Mouse (Mus musculus) hindbrain, embryonic 14.5 days (tissue): ENCODE results near the gene Adk. TPM values are rescaled to one million over a fixed set of nuclear protein-coding genes. Genes with fewer than 3 reads are reported as not detected.
A peak's percentile ranks its signal among the peaks of the same experiment; 100 is the strongest.

Experiments
- ATAC-seq: fragments of 200-750 bp; cut with Nextera tagmentation; 2 replicates; pipeline ENCODE4 v1.8.0; 2017; ENCODE audit warnings: moderate number of reproducible peaks, mild to moderate bottlenecking, moderate TSS enrichment, moderate library complexity; ENCODE audit not compliant: low FRiP score
- DNase-seq: peaks from one replicate; pipeline ENCODE4 v3.0.0-alpha.2; 2015; ENCODE audit warnings: low spot score
- H3K27ac ChIP-seq: fragments of 300-500 bp; sonication (generic); 2 replicates; pipeline ENCODE4 v1.5.1; 2014; ENCODE audit warnings: mild to moderate bottlenecking, moderate library complexity
- H3K27me3 ChIP-seq: fragments of 300-500 bp; sonication (generic); 2 replicates; pipeline ENCODE4 v1.6.1; 2014; ENCODE audit warnings: mild to moderate bottlenecking, low read length, mixed read lengths; ENCODE audit not compliant: control insufficient read depth, insufficient read depth
- H3K36me3 ChIP-seq: fragments of 300-500 bp; sonication (generic); replicated peaks from 2 replicates; pipeline ENCODE4 v1.6.1; 2014; ENCODE audit not compliant: control insufficient read depth, insufficient read depth
- H3K4me1 ChIP-seq: fragments of 300-500 bp; sonication (generic); replicated peaks from 2 replicates; pipeline ENCODE4 v1.6.1; 2014; ENCODE audit warnings: antibody characterized with exemption, low read length, mixed read lengths; ENCODE audit not compliant: control insufficient read depth, insufficient read depth
- H3K4me2 ChIP-seq: fragments of 300-500 bp; sonication (generic); replicated peaks from 2 replicates; pipeline ENCODE4 v1.6.1; 2014; ENCODE audit warnings: mild to moderate bottlenecking, moderate library complexity
- H3K4me3 ChIP-seq: fragments of 300-500 bp; sonication (generic); replicated peaks from 2 replicates; pipeline ENCODE4 v1.5.1; 2014; ENCODE audit warnings: mild to moderate bottlenecking, low read length
- H3K9ac ChIP-seq: fragments of 300-500 bp; sonication (generic); 2 replicates; pipeline ENCODE4 v1.6.1; 2014
- H3K9me3 ChIP-seq: fragments of 300-500 bp; sonication (generic); 2 replicates; pipeline ENCODE4 v1.6.1; 2016; ENCODE audit warnings: low read length; ENCODE audit not compliant: control insufficient read depth
- WGBS: fragments of 180-500 bp; shearing (Covaris S2); extraction: QIAGEN DNeasy Blood & Tissue Kit; methylation state at CpG from one replicate; pipeline ENCODE4 v1.1.7; 2014; 5-methylcytosine and 5-hydroxymethylcytosine counted together
- polyA plus RNA-seq: library from polyadenylated mRNA; unstranded; fragments of >200 nt; fragmentation: Nextera tagmentation; extraction: Ambion mirVana; gene quantifications from 2 replicates; pipeline ENCODE4 v1.2.1, GENCODE M21; 2014

Adk gene
- polyA plus RNA-seq, 1 experiment from 2014 or later: 40.2 TPM

DNA sequence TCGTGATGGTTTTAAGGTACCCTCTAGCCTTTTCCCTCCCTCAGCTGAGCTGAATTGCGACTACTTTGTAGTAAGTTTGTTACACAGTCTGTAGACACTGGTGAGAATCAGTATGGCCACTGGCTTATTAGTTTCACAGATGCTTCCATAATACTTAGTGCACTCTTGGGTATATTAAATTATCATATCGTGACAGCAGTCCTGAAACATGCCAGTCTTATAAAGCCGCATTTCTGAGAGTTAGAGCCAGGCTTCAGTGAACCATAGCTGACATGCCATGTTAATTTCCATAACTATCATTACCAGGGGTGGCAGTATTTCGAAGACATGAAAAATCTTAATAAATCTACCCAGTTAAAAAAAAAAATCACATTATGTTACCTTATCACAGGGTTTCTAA is 199.0 kb downstream of the Adk start:
- no peak overlapping the region for H3K4me2 ChIP-seq
- peak; percentile 58 for DNase-seq
- peaks cover 30% of the 10 kb centered on the region for H3K4me1 ChIP-seq

DNA sequence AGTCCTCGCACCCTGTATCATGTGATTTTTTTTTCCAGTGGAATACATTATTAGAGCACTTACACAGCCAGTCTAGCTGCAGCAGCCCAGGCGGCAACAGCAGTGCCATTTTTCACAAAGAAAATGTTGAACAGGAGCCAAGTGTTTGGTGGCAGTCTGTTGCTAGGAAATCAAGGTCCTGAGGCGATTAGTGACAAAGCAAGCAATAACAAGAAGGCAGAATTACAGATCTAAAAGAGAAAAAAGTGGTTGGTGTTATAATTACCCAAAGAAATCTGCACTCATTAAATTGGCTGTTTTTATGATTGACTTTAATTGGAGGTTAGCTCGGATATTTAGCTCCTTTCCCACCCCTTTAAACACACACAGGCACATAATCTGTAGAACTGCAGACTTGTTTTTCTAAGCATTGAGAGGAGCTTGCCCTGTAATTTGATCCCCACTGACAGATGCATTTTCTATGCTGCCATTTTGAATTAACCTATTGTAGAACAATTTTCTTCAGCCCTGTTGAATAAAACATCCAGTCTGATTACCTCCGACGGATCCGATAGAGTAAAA is 200.0 kb downstream of the Adk start:
- peak; percentile 93 for DNase-seq
- no peaks in the 10 kb centered on the region for H3K9me3 ChIP-seq
- no peaks in the 10 kb centered on the region for H3K27me3 ChIP-seq
- no peak overlapping the region; the same call in 1 of the 2 replicates for H3K4me3 ChIP-seq
- peaks cover 30% of the 10 kb centered on the region for H3K4me1 ChIP-seq
- peak; percentile 88 for ATAC-seq
- 4% methylated on average over 7 of the region's 7 CpGs for WGBS
- peak overlapping the region; percentile 53 for H3K9ac ChIP-seq
- peak overlapping the region; percentile 93 for H3K27ac ChIP-seq
- H3K4me2 ChIP-seq: peak overlapping the region; percentile 48
- H3K36me3 ChIP-seq: no peaks in the 10 kb centered on the region

More for the DNA sequence above, 199.0 kb downstream of the Adk start:
- Histone ChIP-seq H3K27me3 (no peaks in the 10 kb centered on the region), H3K4me3 (no peak overlapping the region), H3K36me3 (no peaks in the 10 kb centered on the region), H3K27ac (peak overlapping the region; percentile 93), H3K9ac (no peak overlapping the region), H3K9me3 (no peaks in the 10 kb centered on the region)
- no peak; the same call in 1 of the 2 replicates for ATAC-seq
- WGBS: 23% methylated on average over 5 of the region's 5 CpGs

DNA sequence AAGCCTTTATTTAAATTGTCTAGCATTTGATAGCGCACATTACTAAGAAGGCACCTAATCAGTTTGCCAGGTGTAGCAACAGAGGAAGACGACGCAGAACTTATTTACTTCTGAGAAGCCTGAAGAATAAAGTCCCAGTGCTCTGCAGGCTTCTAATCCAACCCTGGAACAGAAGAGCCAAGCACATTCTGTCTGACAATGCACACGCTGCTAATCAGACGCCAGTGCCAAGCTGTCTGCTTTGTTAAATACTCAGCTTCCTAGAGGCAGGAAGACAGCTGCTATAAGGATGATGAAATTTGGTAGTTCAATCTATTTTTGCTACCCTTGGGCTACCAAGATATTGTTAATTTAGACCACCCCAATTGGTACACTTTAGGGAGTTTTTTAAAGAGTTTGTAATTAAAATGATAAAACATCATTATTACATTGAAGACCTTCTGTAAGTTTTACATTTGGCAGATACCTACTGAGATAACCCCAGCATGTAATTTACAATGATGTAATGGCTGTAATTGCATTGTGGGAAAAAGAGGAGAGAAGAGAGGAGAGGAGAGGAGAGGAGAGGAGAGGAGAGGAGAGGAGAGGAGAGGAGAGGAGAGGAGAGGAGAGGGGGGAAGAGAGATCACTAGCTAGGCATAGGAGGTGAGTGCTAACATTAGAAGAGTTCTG is 201.1 kb downstream of the Adk start:
- Histone ChIP-seq H3K27ac (peak overlapping the region; percentile 84), H3K36me3 (no peaks in the 10 kb centered on the region), H3K9ac (0 out of 2 replicates have a peak overlapping the region, but pooled peaks have one; percentile 24), H3K4me3 (no peak overlapping the region), H3K4me2 (peak overlapping the region; percentile 25), H3K9me3 (no peaks in the 10 kb centered on the region), H3K27me3 (no peaks in the 10 kb centered on the region), H3K4me1 (peaks cover 30% of the 10 kb centered on the region)
- WGBS: 13% methylated on average over 5 of the region's 5 CpGs
- ATAC-seq: peak; percentile 78
- DNase-seq: peak; percentile 76

DNA sequence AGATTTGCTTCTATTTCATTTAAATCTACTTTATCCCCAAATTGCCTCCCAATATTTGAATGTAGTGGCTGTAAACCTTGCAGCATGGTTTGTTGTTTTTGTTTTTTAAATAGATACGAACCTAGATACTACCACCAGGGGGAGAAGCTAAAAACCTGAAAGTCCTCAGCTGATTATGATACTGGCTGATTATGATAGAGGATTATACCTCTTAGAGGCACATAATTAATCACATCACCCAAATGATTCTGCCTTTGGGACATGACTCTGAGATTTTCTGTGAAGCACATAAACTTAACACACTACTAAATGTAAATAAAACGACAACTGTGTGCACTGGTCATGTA is 201.6 kb downstream of the Adk start:
- H3K4me3 ChIP-seq: no peak overlapping the region
- DNase-seq (peak; percentile 68), ATAC-seq (no peak)
- peaks cover 30% of the 10 kb centered on the region for H3K4me1 ChIP-seq
- H3K36me3 ChIP-seq: no peaks in the 10 kb centered on the region
- H3K9me3 ChIP-seq: no peaks in the 10 kb centered on the region
- H3K27ac ChIP-seq: peak overlapping the region; percentile 84
- peak overlapping the region; percentile 13; the same call in 1 of the 2 replicates for H3K4me2 ChIP-seq
- H3K27me3 ChIP-seq: no peaks in the 10 kb centered on the region
- no peak overlapping the region for H3K9ac ChIP-seq
- WGBS: 34% methylated on average over 2 of the region's 2 CpGs

DNA sequence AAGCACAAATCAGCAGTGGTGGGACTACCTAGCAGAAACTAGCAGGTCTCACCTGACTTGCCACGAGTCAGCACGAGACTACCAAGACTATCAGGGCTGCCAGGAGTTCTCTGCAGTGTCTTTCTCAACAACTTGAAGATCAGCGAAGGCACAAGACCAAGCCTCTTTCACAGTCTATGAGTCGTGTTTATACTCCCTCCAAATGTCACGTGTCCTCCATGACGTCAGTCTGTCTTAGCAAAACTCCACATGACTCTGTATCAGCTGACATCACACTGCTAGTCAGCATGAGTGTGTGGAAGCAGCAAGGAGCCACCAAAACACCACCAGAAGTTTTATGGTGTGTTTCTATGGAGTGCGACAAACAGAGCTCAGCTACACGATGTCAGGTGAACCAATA is 215.9 kb downstream of the Adk start:
- H3K4me1 ChIP-seq: no peaks in the 10 kb centered on the region; the same call in 1 of the 2 replicates
- H3K4me2 ChIP-seq: no peak overlapping the region
- H3K36me3 ChIP-seq: no peaks in the 10 kb centered on the region
- no peaks in the 10 kb centered on the region for H3K27me3 ChIP-seq
- ATAC-seq (no peak), DNase-seq (no peak)
- 90% methylated on average over 8 of the region's 8 CpGs for WGBS
- H3K4me3 ChIP-seq: no peak overlapping the region
- H3K27ac ChIP-seq: no peak overlapping the region
- no peak overlapping the region for H3K9ac ChIP-seq
- no peaks in the 10 kb centered on the region for H3K9me3 ChIP-seq

GRCm38 (mm10) chr14:21271472-21271871 is 219.1 kb downstream of the Adk start:
- DNase-seq: no peak
- WGBS: 62% methylated on average over 4 of the region's 4 CpGs
- Histone ChIP-seq H3K4me3 (no peak overlapping the region), H3K4me2 (no peak overlapping the region), H3K9ac (no peak overlapping the region), H3K27ac (no peak overlapping the region), H3K36me3 (no peaks in the 10 kb centered on the region), H3K4me1 (no peaks in the 10 kb centered on the region; the same call in 1 of the 2 replicates), H3K27me3 (no peaks in the 10 kb centered on the region), H3K9me3 (no peaks in the 10 kb centered on the region)
- no peak for ATAC-seq

- no peak overlapping the region for H3K4me3 ChIP-seq
- 89% methylated on average over 1 of the region's 1 CpGs for WGBS
- no peaks in the 10 kb centered on the region for H3K9me3 ChIP-seq
- H3K36me3 ChIP-seq: no peaks in the 10 kb centered on the region
- ATAC-seq: no peak
- no peak overlapping the region for H3K27ac ChIP-seq
- H3K9ac ChIP-seq: no peak overlapping the region
- no peak overlapping the region for H3K4me2 ChIP-seq
- no peaks in the 10 kb centered on the region for H3K27me3 ChIP-seq
- DNase-seq: no peak
- no peaks in the 10 kb centered on the region; the same call in 1 of the 2 replicates for H3K4me1 ChIP-seq
Observed at GRCm38 (mm10) chr14:21275786-21276185, 223.4 kb downstream of the Adk start.

DNA sequence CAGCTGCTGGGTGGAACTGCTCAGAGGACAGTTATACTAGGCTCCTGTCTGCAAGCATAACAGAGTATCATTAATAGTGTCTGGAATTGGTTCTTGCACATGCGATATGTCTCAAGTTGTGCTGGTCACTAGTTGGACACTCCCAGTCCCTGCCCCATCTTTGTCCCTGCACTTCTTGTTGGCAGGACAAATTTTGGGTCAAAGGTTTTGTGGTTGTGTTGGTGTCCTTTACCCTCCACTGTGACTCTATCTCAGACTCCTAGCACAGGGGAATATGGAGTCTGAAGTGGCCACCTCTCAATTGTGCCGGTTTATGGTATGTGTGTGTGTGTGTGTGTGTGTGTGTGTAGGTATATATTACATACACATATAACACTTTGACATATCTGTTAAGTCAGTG is 225.9 kb downstream of the Adk start:
- Histone ChIP-seq H3K27ac (no peak overlapping the region), H3K36me3 (no peaks in the 10 kb centered on the region), H3K9ac (no peak overlapping the region), H3K9me3 (no peaks in the 10 kb centered on the region), H3K4me1 (0 out of 2 replicates have a peak, but pooled peaks cover 2% of the 10 kb centered on the region), H3K4me3 (no peak overlapping the region), H3K27me3 (no peaks in the 10 kb centered on the region), H3K4me2 (no peak overlapping the region)
- ATAC-seq (no peak), DNase-seq (no peak)
- WGBS: 94% methylated on average over 2 of the region's 2 CpGs

- Histone ChIP-seq H3K27ac (no peak overlapping the region), H3K9me3 (no peaks in the 10 kb centered on the region), H3K4me2 (no peak overlapping the region), H3K36me3 (no peaks in the 10 kb centered on the region), H3K4me3 (no peak overlapping the region), H3K9ac (no peak overlapping the region), H3K4me1 (0 out of 2 replicates have a peak, but pooled peaks cover 2% of the 10 kb centered on the region), H3K27me3 (no peaks in the 10 kb centered on the region)
- DNase-seq (no peak), ATAC-seq (no peak)
- WGBS: 62% methylated on average over 6 of the region's 6 CpGs
Observed at GRCm38 (mm10) chr14:21278907-21279535, 226.6 kb downstream of the Adk start.
